Mouse (Mus musculus) adrenal gland, postnatal 25 days (tissue): Measurements from ENCODE around the gene Rasal3. TPM values are rescaled to one million over a fixed set of nuclear protein-coding genes. Genes with fewer than 3 reads are reported as not detected.

Experiments
- DNase-seq: peaks from one replicate; pipeline ENCODE4 v3.0.0; 2021; ENCODE audit warnings: mixed read lengths
- long read RNA-seq: library from polyadenylated mRNA; stranded (forward); transcript quantifications from one replicate; pipeline ENCODE4 v2.0.0, GENCODE M21; 2021
- total RNA-seq: library from RNA; stranded (reverse); gene quantifications from 2 replicates; pipeline ENCODE4 v1.2.3, GENCODE M21; 2021

Gene Rasal3
- total RNA-seq: 0.57 and 1.2 TPM in 2 replicates
- long read RNA-seq: 0 reads

- DNase-seq: no peak
These were observed at the start of gene Rasal3 for GRCm38 (mm10) chr17:32403417-32403816. Gene Rasal3, minus strand, starts transcription at chr17:32403583.

DNA sequence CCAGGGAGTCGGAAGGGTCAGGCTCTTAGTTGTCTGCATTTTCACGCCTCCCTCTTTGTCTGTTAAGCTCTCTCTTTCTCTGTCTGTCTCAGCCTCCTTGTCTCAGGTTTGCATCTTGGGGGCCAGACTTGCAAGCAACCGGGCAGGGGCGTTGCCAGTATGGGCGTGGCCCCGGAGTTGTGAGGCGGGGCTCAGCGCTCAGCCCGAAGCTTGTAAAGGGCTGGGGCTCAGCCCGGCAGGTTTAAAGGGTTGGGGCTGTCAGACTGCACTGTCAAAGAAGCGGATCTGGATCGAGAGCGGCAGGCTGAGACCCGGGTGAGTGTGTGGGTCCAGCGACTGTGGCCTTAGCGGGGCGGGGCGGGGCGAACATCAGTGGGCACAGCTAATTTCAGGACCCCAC, 49.1 kb upstream of the Rasal3 start, which contains the start of gene Cyp4f39:
Gene Cyp4f39, plus strand, starts transcription at position 242 of the 400 bp plus-strand sequence.
- DNase-seq: peak; percentile 15

GRCm38 (mm10) chr17:32450844-32451537, 47.6 kb upstream of the Rasal3 start:
- no peak for DNase-seq

- DNase-seq: no peak
These were observed 45.7 kb upstream of the Rasal3 start for GRCm38 (mm10) chr17:32449042-32449441.

- no peak for DNase-seq
These were observed 43.8 kb upstream of the Rasal3 start for GRCm38 (mm10) chr17:32447195-32447594.

DNA sequence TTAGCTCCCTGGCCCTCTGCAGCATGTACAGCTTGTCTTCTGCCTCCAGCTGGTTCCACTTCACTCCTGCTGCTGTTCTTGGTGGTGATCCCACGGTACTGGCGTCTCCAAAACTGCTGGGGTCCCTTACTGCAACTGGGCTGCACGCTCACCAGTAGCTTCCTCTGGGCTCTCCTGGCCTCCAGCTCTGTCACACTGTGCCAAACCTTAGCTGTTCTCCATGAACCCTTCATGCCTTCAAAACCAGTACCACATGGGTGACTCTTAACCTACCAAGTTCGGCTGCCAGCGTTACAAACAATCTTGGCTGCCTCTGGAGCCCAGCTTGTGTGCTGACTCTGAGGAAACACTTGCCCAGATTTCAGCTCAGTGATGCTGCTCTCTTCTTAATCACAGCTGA, 41.6 kb upstream of the Rasal3 start:
- no peak for DNase-seq

DNA sequence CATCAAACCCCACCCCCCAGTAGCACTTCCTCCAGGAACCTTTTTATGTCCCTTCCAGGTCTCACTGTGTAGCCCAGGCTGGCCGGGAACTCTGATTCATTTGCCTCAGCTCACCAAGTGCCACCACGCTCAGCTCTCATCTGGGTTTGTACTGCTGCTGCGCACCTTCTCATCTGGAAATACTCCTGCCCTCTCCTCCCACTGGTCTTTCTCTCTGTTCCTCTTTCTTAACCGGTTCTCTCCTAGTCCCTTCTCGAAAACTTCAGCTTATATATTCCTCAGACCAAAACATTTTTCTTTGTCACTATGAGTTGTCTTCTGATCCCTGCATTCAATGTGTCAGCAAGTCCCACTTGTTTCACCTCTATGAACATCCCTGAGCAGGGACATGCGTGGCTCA, 39.9 kb upstream of the Rasal3 start:
- no peak for DNase-seq

DNA sequence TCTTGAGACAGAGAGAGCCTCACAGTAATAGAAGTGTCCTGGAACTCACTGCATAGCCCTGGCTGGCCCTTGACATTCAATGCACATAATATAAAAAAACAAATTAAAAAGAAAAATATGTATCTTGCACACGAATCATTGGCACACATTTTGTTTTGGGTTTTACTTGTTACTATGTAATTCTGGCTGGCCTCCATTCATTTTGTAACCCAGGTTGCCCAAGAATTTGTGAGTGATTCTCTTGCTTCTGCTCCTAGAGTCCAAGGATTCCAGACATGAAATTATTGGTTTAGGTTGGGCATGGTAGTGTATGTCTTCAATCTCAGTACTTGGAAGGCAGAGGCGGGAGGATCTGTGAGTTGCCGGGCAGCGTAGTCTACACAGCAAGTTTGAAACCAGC, 33.7 kb upstream of the Rasal3 start:
- DNase-seq: no peak

DNA sequence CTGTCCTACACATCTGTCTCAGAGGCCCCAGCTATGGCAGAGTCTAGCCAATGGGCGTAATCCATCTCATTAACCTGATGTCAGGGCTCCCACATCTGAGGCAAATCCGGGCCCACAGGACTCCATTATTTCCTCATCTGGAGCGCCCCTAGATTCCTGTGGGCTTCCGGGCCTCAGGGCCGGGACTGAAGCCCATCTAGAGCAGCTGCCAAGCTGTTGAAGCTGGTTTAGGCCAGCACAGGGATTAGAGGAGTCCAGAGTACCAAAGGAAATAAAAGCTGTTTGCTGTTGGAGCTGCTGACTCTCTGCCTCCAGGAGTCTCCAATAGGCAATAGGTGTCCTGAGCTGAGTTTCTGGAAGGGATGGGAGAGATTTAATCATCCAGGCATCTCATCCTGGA, 31.8 kb upstream of the Rasal3 start:
- DNase-seq: no peak

DNA sequence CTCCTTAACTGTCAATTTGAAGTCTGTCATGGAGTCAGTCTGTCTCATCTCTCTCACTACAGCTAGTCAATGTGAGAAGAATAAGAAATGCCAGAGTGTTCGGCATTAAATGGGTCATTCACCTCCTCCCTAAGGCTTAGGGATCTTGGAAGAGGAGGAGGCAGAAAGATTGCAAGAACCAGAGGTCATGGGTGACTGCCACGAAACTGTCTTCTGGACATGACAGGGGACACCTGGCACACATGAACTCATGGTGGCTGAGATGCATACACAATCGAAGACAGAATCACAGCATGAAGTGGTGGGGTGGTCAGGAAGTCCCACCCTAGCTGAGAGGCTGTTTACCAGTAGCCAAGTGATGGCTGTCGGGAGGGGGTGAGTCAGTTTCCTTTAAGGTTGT, 30.9 kb upstream of the Rasal3 start:
- no peak for DNase-seq

DNA sequence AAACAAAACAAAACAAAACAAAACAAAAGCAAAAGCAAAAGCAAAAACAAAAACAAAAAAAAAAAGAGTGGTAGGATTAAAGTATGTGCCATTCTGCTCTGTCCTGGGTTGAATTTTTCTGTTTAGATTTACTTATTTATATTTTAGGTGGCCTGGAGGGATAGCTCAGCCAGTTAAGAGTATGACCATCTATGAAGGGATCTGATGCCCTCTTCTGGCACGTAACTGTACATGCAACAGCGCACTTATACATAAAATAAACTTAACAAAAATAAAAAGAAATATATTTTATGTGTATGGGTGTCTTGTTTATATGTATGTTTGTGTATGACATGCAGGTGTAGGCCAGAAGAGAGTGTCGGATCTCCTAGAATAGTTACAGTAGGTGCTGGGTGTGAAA, 28.6 kb upstream of the Rasal3 start:
- DNase-seq: no peak

- DNase-seq: no peak
These were observed 23.2 kb upstream of the Rasal3 start for GRCm38 (mm10) chr17:32426610-32427009.

- DNase-seq: no peak
These were observed 20.7 kb upstream of the Rasal3 start, which contains the start of gene Pglyrp2 for GRCm38 (mm10) chr17:32424034-32424433. Gene Pglyrp2, minus strand, starts transcription at chr17:32424167.

- no peak for DNase-seq
These were observed 17.4 kb upstream of the Rasal3 start for GRCm38 (mm10) chr17:32420781-32421180.

DNA sequence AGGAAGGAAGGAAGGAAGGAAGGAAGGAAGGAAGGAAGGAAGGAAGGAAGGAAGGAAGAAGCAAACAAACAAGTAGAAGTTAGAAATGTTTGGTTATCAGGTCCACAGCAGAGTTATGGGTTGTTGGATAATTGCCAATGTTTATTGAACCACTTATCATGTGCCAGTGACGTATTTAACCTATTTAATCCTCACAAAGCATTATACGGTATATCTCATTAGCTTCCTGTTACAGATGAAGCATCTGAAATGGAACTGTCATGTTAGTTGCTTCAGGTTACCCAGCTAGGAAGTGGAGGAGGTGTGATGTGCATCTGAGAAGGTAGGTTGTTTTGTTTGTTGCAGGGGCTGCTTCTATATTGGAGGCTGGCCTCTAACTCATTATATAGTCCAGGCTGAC, 16.6 kb upstream of the Rasal3 start:
- no peak for DNase-seq

- DNase-seq: no peak
These were observed 13.4 kb upstream of the Rasal3 start for GRCm38 (mm10) chr17:32416771-32417170.

DNA sequence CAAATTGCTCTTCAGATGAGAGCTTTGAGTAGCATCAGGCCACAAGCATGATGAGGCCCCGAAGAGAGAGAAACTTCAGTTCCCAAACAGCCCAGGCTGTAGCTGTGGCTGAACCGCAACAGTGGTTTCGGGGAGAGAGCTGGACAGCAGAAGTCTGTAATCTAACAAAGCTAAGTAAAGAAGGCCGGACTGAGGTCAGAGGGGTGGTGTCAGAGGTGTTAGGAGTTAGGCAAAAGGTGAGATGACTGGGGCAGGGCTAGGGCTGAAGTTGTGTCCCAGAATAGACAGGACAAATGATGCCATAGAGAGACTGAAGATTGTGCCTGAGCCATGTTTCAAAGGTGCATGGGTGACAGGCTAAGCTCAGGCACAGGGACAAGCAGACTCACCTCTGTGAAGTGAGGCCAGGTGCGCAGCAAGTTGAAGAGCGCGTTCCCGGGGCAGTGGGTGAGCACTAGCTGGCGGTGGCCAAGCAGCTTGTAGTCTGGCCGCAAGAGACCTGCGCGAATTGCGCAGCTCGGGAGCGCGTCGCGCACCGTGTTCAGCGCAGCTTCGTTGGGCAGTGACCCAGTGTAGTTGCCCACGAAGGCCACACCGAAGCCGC, 12.1 kb upstream of the Rasal3 start:
- DNase-seq: no peak

- DNase-seq: no peak
These were observed 8.5 kb upstream of the Rasal3 start for GRCm38 (mm10) chr17:32411898-32412297.

- DNase-seq: no peak
These were observed 615 bp downstream of the Rasal3 start for GRCm38 (mm10) chr17:32402779-32403157.

DNA sequence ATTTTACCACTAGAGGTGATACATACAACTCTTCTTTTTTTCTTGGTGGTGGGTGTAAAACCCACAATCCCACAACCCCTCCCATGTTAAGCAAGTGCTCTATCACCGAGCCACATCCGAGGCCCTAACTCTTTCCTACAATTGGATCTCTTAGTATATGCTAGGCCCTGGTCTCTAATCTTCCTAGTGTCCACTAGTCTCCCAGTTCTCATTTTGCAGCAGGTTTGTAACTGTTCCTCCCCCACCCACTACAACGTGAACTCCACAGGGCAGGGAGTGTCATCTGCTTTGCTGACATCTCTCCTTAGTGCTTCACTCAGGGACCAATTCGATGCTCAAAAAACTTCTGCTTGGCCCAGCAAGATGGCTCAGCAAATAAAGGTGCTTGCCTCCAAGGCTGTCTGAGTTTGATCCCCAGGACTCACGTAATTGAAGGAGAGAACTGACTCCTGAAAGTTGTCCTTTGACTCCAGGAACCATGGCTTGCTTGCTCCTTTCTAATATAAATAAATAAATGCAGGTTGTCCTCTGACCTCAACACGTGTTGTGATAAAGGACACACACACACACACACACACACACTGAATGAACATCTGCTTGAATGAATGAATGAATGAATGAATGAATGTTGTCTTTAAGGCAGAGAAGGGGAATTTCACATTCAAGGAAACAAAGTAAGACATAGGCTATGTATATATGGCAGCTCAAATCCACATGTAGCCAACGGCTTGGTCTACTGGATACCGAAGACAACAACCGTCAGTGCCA, 1.2 kb downstream of the Rasal3 start:
- DNase-seq: no peak

DNA sequence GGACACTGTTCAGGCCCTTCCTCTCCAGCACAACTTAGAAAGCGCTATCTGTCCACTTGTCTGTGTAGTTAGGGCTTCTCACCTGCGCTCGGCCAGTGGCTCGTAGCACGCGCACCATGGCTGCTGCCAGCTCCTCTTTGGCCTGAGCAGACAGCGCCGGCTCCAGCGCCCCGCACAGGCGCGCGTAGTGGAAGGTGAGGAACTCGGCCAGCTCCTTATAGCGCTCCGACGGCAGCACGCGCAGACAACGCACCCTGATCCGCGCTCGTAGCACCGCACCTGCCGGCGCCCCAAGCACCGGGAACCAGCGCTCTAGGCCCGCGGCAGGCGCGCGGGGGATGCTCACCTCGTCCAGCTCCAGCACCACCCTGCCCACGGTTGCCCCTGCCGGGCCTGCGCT, 7.1 kb downstream of the Rasal3 start:
- no peak for DNase-seq

DNA sequence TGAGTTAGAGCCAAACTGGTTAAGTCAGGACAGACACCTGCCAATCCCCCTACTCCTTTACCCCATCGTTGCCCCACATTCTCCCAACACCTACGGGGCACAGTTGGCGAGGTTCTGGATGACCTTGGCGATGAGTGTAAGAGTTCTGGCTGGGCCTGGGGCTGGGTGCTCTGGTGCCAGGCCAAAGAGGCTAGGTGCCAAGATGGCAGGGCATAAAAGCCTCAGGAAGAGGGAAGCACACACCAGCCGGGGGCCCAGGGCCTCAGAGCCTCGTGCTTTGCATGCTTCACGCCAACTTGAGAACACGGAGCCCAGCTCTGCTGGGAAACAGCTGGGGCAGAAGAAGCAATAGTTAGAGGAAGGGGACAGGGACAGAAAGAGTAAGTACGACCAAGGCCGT, 9.4 kb downstream of the Rasal3 start:
- peak; percentile 38 for DNase-seq

DNA sequence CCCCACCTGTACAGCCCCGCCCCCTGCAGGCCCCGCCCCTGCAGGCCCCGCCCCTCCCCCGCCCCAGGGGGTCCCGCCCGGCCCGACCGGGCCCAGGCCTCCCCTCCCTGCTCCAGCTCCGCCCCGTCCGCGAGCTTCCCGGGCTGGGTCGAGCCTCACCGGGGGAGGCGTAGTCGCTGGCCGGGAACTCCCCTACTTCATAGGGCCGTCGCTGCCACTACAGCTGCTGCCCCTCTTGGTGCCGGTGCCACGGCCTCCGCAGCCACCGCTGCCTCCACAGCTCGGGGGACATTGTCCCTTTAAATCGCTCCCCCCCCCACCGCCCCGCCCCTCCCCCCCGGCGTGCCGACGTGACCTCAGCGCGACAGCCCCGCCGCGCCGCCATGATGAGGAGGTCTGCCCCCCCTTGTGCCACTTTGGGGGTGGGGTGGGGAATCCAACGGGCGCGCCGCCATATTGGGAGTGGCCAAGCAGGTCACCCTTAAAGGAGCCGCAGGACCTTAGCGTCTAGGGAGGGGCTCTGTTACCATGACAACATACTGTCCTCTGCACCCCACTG, 14.2 kb downstream of the Rasal3 start, which contains the start of gene Wiz:
Gene Wiz, minus strand, starts transcription at position 339 of the 559 bp plus-strand sequence.
- peak; percentile 96 for DNase-seq
